Mouse (Mus musculus): ENCODE data around the gene Sstr2. TPM values are rescaled to one million over a fixed set of nuclear protein-coding genes. Genes with fewer than 3 reads are reported as not detected.

The Sstr2 gene
- 10.5 and 10.7 TPM in 2 replicates for polyA plus RNA-seq (2014; fragmentation: Nextera tagmentation; extraction: Ambion mirVana)

- H3K9ac ChIP-seq (ENCODE audit: low read length), result peak within 1 kb of the TSS; percentile 59
- H3K36me3 ChIP-seq (ENCODE audit: control insufficient read depth, insufficient read depth, low read length), result no peaks in the 10 kb centered on the region
- ATAC-seq (replicated peaks; ENCODE audit: low FRiP score) (peak; percentile 71), DNase-seq (ENCODE audit: low spot score) (peak; percentile 87)
- no peak within 1 kb of the TSS for H3K27ac ChIP-seq (ENCODE audit: low read depth, low read length)
- under 1% methylated on average over 54 of the region's 54 CpGs for WGBS
- H3K4me3 ChIP-seq (ENCODE audit: low read depth, low read length), result peak within 1 kb of the TSS; percentile 46
- H3K4me2 ChIP-seq (ENCODE audit: low read depth, low read length, severe bottlenecking), result peak within 1 kb of the TSS; percentile 98
- no peaks in the 10 kb centered on the region for H3K9me3 ChIP-seq (ENCODE audit: control insufficient read depth, low read length)
- peaks cover 33% of the 10 kb centered on the region for H3K27me3 ChIP-seq (ENCODE audit: control insufficient read depth, insufficient read depth, low read length)
- peaks cover 24% of the 10 kb centered on the region for H3K4me1 ChIP-seq (replicated peaks; ENCODE audit: control insufficient read depth, insufficient read depth, low read length)
Observed at GRCm38 (mm10) chr11:113618672-113619419, at the start of gene Sstr2. TSS of gene Sstr2 (plus strand) at chr11:113619342.

GRCm38 (mm10) chr11:113571616-113572015 lies 47.5 kb upstream of the Sstr2 start:
- H3K9ac ChIP-seq (ENCODE audit: low read length), result no peak overlapping the region
- H3K27ac ChIP-seq (ENCODE audit: low read depth, low read length), result no peak overlapping the region
- H3K27me3 ChIP-seq (ENCODE audit: control insufficient read depth, insufficient read depth, low read length), result no peaks in the 10 kb centered on the region
- no peak for DNase-seq (ENCODE audit: low spot score)
- ATAC-seq (replicated peaks; ENCODE audit: low FRiP score), result no peak
- H3K36me3 ChIP-seq (ENCODE audit: control insufficient read depth, insufficient read depth, low read length), result no peaks in the 10 kb centered on the region
- H3K4me2 ChIP-seq (ENCODE audit: low read depth, low read length, severe bottlenecking), result no peak overlapping the region
- no peaks in the 10 kb centered on the region for H3K4me1 ChIP-seq (replicated peaks; ENCODE audit: control insufficient read depth, insufficient read depth, low read length)
- no peak overlapping the region for H3K4me3 ChIP-seq (ENCODE audit: low read depth, low read length)
- no peaks in the 10 kb centered on the region for H3K9me3 ChIP-seq (ENCODE audit: control insufficient read depth, low read length)

DNA sequence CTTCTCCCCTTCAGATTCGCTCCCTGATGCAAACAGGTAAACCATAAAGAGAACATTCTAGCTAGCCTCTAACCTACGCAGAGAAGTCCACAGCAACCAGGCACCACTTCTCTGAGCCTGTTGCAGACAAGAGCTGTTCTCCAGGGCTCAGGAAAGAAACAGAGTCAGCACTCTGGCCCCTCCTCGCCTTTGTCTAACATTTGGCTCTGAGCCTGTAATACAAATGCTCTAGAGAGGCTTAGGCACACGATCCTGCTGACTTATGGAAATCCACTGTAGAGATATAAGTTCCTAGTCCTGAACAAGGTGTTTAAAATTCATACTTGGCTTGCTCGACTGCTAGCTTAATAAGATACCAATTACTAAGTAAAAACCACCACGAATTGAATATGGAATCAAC lies 46.5 kb upstream of the Sstr2 start:
- no peaks in the 10 kb centered on the region for H3K36me3 ChIP-seq (ENCODE audit: control insufficient read depth, insufficient read depth, low read length)
- no peaks in the 10 kb centered on the region for H3K27me3 ChIP-seq (ENCODE audit: control insufficient read depth, insufficient read depth, low read length)
- no peak overlapping the region for H3K27ac ChIP-seq (ENCODE audit: low read depth, low read length)
- ATAC-seq (replicated peaks; ENCODE audit: low FRiP score) (no peak), DNase-seq (ENCODE audit: low spot score) (no peak)
- 74% methylated on average over 6 of the region's 6 CpGs for WGBS
- no peak overlapping the region for H3K4me3 ChIP-seq (ENCODE audit: low read depth, low read length)
- no peak overlapping the region for H3K9ac ChIP-seq (ENCODE audit: low read length)
- H3K4me2 ChIP-seq (ENCODE audit: low read depth, low read length, severe bottlenecking), result no peak overlapping the region
- H3K9me3 ChIP-seq (ENCODE audit: control insufficient read depth, low read length), result no peaks in the 10 kb centered on the region
- no peaks in the 10 kb centered on the region for H3K4me1 ChIP-seq (replicated peaks; ENCODE audit: control insufficient read depth, insufficient read depth, low read length)

GRCm38 (mm10) chr11:113577221-113577620 lies 41.9 kb upstream of the Sstr2 start:
- DNase-seq (ENCODE audit: low spot score), result no peak
- Histone ChIP-seq H3K9ac (ENCODE audit: low read length) (no peak overlapping the region), H3K4me2 (ENCODE audit: low read depth, low read length, severe bottlenecking) (no peak overlapping the region), H3K9me3 (ENCODE audit: control insufficient read depth, low read length) (no peaks in the 10 kb centered on the region), H3K4me1 (replicated peaks; ENCODE audit: control insufficient read depth, insufficient read depth, low read length) (no peaks in the 10 kb centered on the region), H3K36me3 (ENCODE audit: control insufficient read depth, insufficient read depth, low read length) (no peaks in the 10 kb centered on the region), H3K27ac (ENCODE audit: low read depth, low read length) (no peak overlapping the region), H3K27me3 (ENCODE audit: control insufficient read depth, insufficient read depth, low read length) (no peaks in the 10 kb centered on the region), H3K4me3 (ENCODE audit: low read depth, low read length) (no peak overlapping the region)
- no peak for ATAC-seq (replicated peaks; ENCODE audit: low FRiP score)
- WGBS, result 73% methylated on average over 4 of the region's 4 CpGs

DNA sequence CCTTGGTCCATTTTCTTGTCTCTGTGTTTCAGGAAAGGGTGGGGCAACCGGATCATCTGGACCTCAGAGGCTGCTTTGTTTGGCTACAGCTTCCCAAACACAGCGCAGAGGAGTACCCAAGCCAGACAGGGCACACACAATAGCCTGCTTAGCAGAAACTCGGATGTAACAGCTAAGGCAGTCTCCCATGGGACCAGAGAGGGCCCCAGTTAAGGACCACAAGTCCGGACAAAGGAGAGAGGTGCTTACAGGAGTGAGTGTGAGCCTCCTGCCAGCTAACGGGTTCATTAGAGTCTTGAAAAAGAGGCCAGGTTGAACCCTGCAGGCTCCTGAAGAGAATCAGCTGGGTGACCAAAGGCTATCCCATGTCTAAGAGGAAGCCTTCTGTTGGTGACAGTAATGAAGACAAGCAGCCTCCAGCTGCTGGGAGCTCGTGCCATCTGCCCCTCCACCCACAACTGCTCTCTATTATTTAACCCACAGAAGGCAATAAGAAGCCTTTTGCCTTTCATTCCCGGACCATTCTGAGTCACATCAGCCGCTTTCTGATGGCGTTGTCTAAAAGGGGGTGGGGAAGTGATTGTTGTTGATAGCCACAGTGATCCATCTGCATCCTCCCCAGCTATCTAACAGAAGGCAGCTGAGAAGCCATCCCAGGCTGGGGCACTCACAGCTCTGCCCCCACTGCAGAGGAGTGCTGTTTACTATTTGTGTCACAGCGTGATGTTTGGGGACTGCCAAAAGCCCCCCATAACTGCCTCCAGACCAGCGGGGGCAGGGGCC lies 35.1 kb upstream of the Sstr2 start:
- no peaks in the 10 kb centered on the region; the same call in 1 of the 2 replicates for H3K4me1 ChIP-seq (replicated peaks; ENCODE audit: control insufficient read depth, insufficient read depth, low read length)
- DNase-seq (ENCODE audit: low spot score), result peak; percentile 53
- peak overlapping the region; percentile 64 for H3K27ac ChIP-seq (ENCODE audit: low read depth, low read length)
- H3K27me3 ChIP-seq (ENCODE audit: control insufficient read depth, insufficient read depth, low read length), result no peaks in the 10 kb centered on the region
- no peak overlapping the region for H3K9ac ChIP-seq (ENCODE audit: low read length)
- H3K36me3 ChIP-seq (ENCODE audit: control insufficient read depth, insufficient read depth, low read length), result no peaks in the 10 kb centered on the region
- 54% methylated on average over 11 of the region's 11 CpGs for WGBS
- no peak overlapping the region for H3K4me2 ChIP-seq (ENCODE audit: low read depth, low read length, severe bottlenecking)
- no peaks in the 10 kb centered on the region for H3K9me3 ChIP-seq (ENCODE audit: control insufficient read depth, low read length)
- peak; percentile 50 for ATAC-seq (replicated peaks; ENCODE audit: low FRiP score)
- H3K4me3 ChIP-seq (ENCODE audit: low read depth, low read length), result no peak overlapping the region

DNA sequence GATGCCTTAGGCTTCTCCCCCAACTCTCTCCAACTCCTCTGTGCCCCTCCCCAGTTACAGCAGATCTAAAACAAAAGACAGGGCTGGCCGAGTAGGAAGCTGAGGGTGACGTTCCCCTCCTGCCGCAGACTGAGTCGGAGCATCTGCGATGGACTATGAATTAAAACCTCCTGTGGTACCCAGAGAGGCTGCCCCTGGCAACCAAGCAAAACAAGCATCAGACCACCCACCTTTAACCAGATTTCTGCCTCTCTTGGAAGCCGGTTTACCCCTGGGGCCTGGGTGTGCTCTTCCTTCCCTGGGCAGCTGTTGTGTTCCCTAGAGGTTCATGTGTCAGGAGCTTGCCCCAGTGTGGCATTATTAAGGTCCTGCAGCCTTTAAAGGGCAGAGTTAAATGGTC lies 32.7 kb upstream of the Sstr2 start:
- Histone ChIP-seq H3K4me2 (ENCODE audit: low read depth, low read length, severe bottlenecking) (no peak overlapping the region), H3K36me3 (ENCODE audit: control insufficient read depth, insufficient read depth, low read length) (no peaks in the 10 kb centered on the region), H3K9me3 (ENCODE audit: control insufficient read depth, low read length) (no peaks in the 10 kb centered on the region), H3K27me3 (ENCODE audit: control insufficient read depth, insufficient read depth, low read length) (no peaks in the 10 kb centered on the region), H3K4me3 (ENCODE audit: low read depth, low read length) (no peak overlapping the region), H3K4me1 (replicated peaks; ENCODE audit: control insufficient read depth, insufficient read depth, low read length) (no peaks in the 10 kb centered on the region; the same call in 1 of the 2 replicates), H3K9ac (ENCODE audit: low read length) (no peak overlapping the region), H3K27ac (ENCODE audit: low read depth, low read length) (no peak overlapping the region)
- no peak for DNase-seq (ENCODE audit: low spot score)
- 43% methylated on average over 6 of the region's 6 CpGs for WGBS
- ATAC-seq (replicated peaks; ENCODE audit: low FRiP score), result no peak

DNA sequence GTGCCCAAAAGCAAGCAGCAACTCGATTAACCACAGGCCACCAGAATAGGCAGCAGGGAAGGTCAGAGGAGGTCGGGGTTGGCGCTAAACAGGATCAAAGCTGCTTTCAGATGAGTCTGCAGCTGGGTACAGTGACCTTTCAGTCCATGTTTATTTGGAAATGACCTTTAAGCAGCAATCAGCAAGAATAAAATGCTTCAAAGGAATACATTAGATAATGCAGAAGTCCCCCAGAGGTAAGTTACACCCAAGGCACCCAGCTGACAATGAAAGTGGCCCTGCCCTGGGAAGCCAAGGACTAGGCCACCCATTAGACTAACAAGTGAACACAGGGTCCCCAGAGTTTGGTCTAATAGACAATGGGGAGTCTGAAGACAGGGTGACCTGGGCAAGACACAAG lies 30.2 kb upstream of the Sstr2 start:
- Histone ChIP-seq H3K27me3 (ENCODE audit: control insufficient read depth, insufficient read depth, low read length) (no peaks in the 10 kb centered on the region), H3K9me3 (ENCODE audit: control insufficient read depth, low read length) (no peaks in the 10 kb centered on the region), H3K4me2 (ENCODE audit: low read depth, low read length, severe bottlenecking) (no peak overlapping the region), H3K4me1 (replicated peaks; ENCODE audit: control insufficient read depth, insufficient read depth, low read length) (no peaks in the 10 kb centered on the region; the same call in 1 of the 2 replicates), H3K27ac (ENCODE audit: low read depth, low read length) (no peak overlapping the region), H3K4me3 (ENCODE audit: low read depth, low read length) (no peak overlapping the region), H3K9ac (ENCODE audit: low read length) (no peak overlapping the region), H3K36me3 (ENCODE audit: control insufficient read depth, insufficient read depth, low read length) (no peaks in the 10 kb centered on the region)
- ATAC-seq (replicated peaks; ENCODE audit: low FRiP score), result no peak
- no peak for DNase-seq (ENCODE audit: low spot score)
- WGBS, result 65% methylated on average over 3 of the region's 3 CpGs

DNA sequence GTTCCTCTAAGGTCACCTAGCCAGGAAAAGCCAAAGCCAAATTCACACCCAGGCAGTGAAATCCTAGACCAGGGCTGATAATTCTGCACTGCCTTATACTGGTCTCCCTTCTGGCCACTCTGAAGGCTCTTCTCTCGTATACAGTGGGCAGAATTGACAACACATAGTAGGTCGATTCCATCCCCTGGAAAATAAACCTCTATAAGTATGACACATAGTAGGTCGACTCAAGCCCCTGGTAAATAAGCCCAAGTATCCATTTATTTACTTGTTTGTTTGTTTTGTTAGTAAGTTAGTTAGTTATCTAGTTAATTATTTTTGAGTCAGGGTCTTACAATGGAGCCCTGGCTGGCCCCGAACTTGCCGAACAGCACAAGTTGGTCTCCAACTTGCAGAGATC lies 24.0 kb upstream of the Sstr2 start:
- H3K4me2 ChIP-seq (ENCODE audit: low read depth, low read length, severe bottlenecking), result no peak overlapping the region
- H3K4me3 ChIP-seq (ENCODE audit: low read depth, low read length), result no peak overlapping the region
- ATAC-seq (replicated peaks; ENCODE audit: low FRiP score) (no peak), DNase-seq (ENCODE audit: low spot score) (no peak)
- H3K27ac ChIP-seq (ENCODE audit: low read depth, low read length), result no peak overlapping the region
- no peaks in the 10 kb centered on the region for H3K27me3 ChIP-seq (ENCODE audit: control insufficient read depth, insufficient read depth, low read length)
- 83% methylated on average over 5 of the region's 5 CpGs for WGBS
- H3K9ac ChIP-seq (ENCODE audit: low read length), result no peak overlapping the region
- no peaks in the 10 kb centered on the region for H3K36me3 ChIP-seq (ENCODE audit: control insufficient read depth, insufficient read depth, low read length)
- H3K9me3 ChIP-seq (ENCODE audit: control insufficient read depth, low read length), result no peaks in the 10 kb centered on the region
- H3K4me1 ChIP-seq (replicated peaks; ENCODE audit: control insufficient read depth, insufficient read depth, low read length), result no peaks in the 10 kb centered on the region

Data from forebrain, embryonic 11.5 days (tissue).